Mouse (Mus musculus): ENCODE data around the gene Pdk1. TPM values are rescaled to one million over a fixed set of nuclear protein-coding genes. Genes with fewer than 3 reads are reported as not detected.

Gene Pdk1
- polyA plus RNA-seq, 1 experiment from 2014 or later: 14.4 TPM

DNA sequence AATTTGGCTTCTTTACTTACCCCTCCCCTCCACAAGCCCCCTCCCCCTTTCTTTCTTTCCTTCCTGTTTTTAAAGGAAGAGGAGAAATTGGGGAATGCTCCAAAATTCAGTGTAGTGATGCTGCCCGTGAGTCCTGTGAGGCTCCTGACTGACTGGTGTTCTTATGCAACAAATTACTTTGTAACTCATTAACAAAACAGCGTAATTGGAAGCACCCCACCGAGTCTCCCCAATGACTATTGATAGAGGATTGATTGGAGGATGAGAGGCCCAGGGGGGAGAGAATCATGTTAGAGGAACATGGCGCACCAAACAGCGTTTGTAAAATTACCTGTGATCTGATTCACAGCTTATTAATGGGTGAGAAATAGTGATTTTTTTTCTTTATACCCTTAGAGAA is 17.9 kb upstream of the Pdk1 start:
- Histone ChIP-seq H3K9ac (replicated peaks) (no peak overlapping the region), H3K36me3 (0 out of 2 replicates have a peak, but pooled peaks cover 2% of the 10 kb centered on the region), H3K9me3 (no peaks in the 10 kb centered on the region), H3K27me3 (no peaks in the 10 kb centered on the region), H3K4me2 (replicated peaks) (no peak overlapping the region), H3K27ac (no peak overlapping the region), H3K4me3 (replicated peaks) (no peak overlapping the region), H3K4me1 (replicated peaks) (no peaks in the 10 kb centered on the region)
- no peak for ATAC-seq
- WGBS: 70% methylated on average over 5 of the region's 5 CpGs

DNA sequence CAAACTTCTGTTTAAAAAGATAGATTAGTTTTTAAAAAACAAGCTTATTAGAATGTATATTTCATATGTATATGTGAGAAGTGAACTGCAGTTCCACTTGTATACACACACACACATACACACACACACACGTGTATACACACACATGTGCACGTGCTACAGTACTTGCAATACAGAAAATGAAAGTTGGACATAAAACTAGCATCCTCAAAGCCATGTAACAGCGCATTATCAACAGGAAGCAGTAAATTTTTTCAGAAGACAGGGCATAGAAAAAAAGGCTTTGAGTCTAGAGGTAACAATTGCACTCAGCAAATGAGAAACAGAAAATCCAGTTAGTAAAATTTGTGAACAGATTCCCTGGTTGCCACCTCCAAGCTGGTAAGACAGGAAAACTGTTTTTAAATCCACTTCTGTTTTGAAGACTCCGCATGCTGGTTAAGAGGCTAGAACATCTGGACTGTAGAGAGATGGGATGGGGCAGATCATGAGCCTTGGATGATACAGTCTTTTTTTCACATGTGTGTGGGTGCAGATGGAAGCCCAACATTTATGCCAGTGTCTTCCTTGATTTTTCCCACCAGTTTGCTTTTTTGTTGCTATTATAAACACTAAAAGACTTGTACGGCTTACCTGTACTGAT is 9.4 kb upstream of the Pdk1 start:
- no peak overlapping the region for H3K27ac ChIP-seq
- no peaks in the 10 kb centered on the region for H3K27me3 ChIP-seq
- H3K9me3 ChIP-seq: no peaks in the 10 kb centered on the region
- 90% methylated on average over 5 of the region's 5 CpGs for WGBS
- ATAC-seq: no peak
- H3K9ac ChIP-seq (replicated peaks): no peak overlapping the region
- no peaks in the 10 kb centered on the region for H3K4me1 ChIP-seq (replicated peaks)
- no peaks in the 10 kb centered on the region for H3K36me3 ChIP-seq
- H3K4me2 ChIP-seq (replicated peaks): no peak overlapping the region
- no peak overlapping the region for H3K4me3 ChIP-seq (replicated peaks)

DNA sequence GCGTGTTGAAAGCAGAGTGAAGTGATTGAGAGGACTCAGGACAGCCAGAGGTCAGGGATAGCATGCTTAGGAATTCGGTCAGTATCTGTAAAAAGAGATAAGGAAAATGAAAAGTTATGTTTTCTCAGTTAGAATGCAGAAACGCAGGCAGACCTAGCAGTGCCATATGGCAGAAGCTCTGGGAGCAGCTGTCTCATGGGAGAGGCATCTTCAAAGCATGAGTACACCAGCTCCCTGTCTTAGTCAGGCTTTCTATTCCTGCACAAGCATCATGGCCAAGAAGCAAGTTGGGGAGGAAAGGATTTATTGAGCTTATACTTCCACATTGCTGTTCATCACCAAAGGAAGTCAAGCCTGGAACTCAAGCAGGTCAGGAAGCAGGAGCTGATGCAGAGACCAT is 8.0 kb upstream of the Pdk1 start:
- WGBS: 83% methylated on average over 3 of the region's 3 CpGs
- no peak overlapping the region for H3K4me2 ChIP-seq (replicated peaks)
- no peak overlapping the region for H3K27ac ChIP-seq
- H3K27me3 ChIP-seq: no peaks in the 10 kb centered on the region
- H3K9ac ChIP-seq (replicated peaks): no peak overlapping the region
- ATAC-seq: no peak
- H3K9me3 ChIP-seq: no peaks in the 10 kb centered on the region
- no peaks in the 10 kb centered on the region for H3K4me1 ChIP-seq (replicated peaks)
- H3K4me3 ChIP-seq (replicated peaks): no peak overlapping the region
- no peaks in the 10 kb centered on the region for H3K36me3 ChIP-seq

DNA sequence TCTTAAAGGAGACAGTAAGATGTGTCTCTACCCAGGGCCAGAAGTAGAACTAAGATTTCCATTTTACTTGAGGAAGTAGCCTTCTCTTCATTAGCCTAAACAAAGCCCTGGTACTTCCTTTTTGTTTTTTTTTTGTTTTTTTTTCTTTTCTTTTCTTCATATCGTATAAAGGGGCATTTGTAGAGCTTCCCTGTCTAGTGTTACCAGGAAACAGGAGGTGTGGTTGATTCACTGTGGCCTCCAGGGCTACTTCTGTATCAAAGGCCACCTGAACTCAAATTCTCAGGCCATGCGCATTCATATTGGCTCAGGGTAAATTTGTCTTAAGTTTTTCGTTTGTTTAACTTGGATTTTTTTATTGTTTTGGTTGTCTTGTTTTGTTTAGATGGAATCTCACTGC is 7.1 kb upstream of the Pdk1 start:
- H3K9me3 ChIP-seq: no peaks in the 10 kb centered on the region
- H3K27ac ChIP-seq: no peak overlapping the region
- no peaks in the 10 kb centered on the region for H3K4me1 ChIP-seq (replicated peaks)
- H3K4me2 ChIP-seq (replicated peaks): no peak overlapping the region
- no peaks in the 10 kb centered on the region for H3K27me3 ChIP-seq
- no peak overlapping the region for H3K4me3 ChIP-seq (replicated peaks)
- no peak for ATAC-seq
- H3K9ac ChIP-seq (replicated peaks): no peak overlapping the region
- 84% methylated on average over 3 of the region's 3 CpGs for WGBS
- H3K36me3 ChIP-seq: no peaks in the 10 kb centered on the region

DNA sequence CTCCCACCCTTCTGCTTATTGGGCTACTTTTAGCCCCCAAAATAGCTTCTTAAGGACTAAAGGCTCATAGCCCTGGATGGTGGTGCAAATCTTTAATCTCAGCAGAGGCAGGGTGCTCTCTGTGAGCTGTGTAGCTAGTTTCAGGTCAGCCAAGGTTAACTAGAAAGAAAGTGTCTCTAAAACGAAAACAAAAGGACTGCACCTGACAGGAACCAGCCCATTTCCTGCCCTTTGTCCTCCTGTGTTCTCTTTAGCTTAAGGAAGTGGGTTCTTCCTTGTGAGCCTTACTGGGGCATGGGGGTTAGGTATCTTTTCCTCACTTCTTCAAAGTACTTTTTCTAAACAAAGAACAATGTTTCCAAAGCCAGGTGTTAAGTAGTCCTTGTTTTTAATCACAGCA is 6.5 kb upstream of the Pdk1 start:
- Histone ChIP-seq H3K4me3 (replicated peaks) (no peak overlapping the region), H3K27ac (no peak overlapping the region), H3K36me3 (no peaks in the 10 kb centered on the region), H3K9me3 (no peaks in the 10 kb centered on the region), H3K27me3 (no peaks in the 10 kb centered on the region), H3K4me2 (replicated peaks) (no peak overlapping the region), H3K4me1 (replicated peaks) (no peaks in the 10 kb centered on the region), H3K9ac (replicated peaks) (no peak overlapping the region)
- 71% methylated on average over 1 of the region's 1 CpGs for WGBS
- no peak for ATAC-seq

DNA sequence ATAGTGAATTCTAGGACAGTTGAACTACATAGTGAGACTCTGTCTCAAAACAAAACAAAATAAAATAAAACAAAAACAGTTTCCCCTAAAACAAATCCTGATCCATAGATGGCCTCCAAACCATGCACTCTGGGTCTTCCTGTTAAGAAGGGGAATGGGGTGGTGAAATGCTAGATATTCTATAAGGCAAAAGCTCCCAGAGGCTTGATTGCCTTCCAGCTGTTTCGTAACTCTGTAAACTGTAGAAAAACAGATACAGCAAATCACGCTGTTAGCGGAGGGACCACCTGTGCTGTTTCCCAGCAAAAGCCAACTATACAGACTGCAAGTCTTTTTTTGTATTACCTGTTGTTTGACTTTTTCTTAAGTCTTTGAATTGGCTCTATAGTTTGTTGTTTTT is 6.0 kb upstream of the Pdk1 start:
- Histone ChIP-seq H3K4me3 (replicated peaks) (no peak overlapping the region), H3K27me3 (no peaks in the 10 kb centered on the region), H3K9ac (replicated peaks) (no peak overlapping the region), H3K9me3 (no peaks in the 10 kb centered on the region), H3K27ac (no peak overlapping the region), H3K4me2 (replicated peaks) (no peak overlapping the region), H3K4me1 (replicated peaks) (no peaks in the 10 kb centered on the region), H3K36me3 (no peaks in the 10 kb centered on the region)
- 86% methylated on average over 3 of the region's 3 CpGs for WGBS
- ATAC-seq: no peak

DNA sequence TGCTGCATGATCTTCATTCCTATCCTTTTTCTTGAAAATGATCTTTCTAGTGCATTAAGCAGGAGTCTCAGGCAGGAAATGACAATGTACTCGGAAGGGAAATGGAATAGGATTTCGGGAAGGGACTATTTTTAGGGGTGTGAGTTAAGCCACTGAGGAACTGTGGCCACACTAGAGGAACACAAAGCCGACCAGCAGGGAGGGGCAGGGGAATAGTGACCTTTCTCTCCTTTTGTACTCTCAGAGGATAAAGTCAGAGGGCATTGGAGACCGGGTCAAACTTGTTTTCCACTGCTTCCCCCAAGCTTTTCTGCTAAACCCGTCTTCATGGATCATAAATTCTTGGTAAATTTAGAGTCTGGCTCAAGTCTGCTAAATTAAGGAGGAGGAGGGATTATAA is 5.5 kb upstream of the Pdk1 start:
- Histone ChIP-seq H3K36me3 (no peaks in the 10 kb centered on the region), H3K9ac (replicated peaks) (no peak overlapping the region), H3K27me3 (no peaks in the 10 kb centered on the region), H3K4me1 (replicated peaks) (no peaks in the 10 kb centered on the region), H3K4me3 (replicated peaks) (no peak overlapping the region), H3K9me3 (no peaks in the 10 kb centered on the region), H3K4me2 (replicated peaks) (no peak overlapping the region), H3K27ac (no peak overlapping the region)
- 5% methylated on average over 5 of the region's 5 CpGs for WGBS
- no peak for ATAC-seq

DNA sequence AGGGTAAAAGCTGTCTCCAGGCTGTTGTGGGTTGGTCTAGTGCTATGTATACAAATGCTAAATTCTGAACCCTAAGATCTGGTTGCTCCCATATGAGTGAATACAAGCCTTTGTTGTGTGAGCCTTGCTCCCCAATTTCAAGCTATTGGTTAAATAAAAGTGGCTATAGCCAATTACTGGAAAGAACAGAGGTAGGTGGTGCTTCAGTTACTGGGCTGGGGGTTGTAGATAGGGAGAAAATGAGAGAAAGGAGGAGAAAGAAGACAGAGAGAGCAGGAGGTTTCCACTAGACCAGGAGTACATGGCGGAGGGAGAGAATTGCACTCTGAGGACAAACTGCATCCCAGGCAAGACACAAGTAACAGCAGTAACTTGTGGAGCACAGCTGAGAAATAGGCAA is 4.8 kb upstream of the Pdk1 start:
- H3K36me3 ChIP-seq: no peaks in the 10 kb centered on the region
- H3K4me3 ChIP-seq (replicated peaks): no peak overlapping the region
- H3K27ac ChIP-seq: no peak overlapping the region
- no peaks in the 10 kb centered on the region for H3K4me1 ChIP-seq (replicated peaks)
- WGBS: 95% methylated on average over 1 of the region's 1 CpGs
- H3K4me2 ChIP-seq (replicated peaks): no peak overlapping the region
- no peak overlapping the region for H3K9ac ChIP-seq (replicated peaks)
- H3K9me3 ChIP-seq: no peaks in the 10 kb centered on the region
- no peaks in the 10 kb centered on the region for H3K27me3 ChIP-seq
- ATAC-seq: no peak

DNA sequence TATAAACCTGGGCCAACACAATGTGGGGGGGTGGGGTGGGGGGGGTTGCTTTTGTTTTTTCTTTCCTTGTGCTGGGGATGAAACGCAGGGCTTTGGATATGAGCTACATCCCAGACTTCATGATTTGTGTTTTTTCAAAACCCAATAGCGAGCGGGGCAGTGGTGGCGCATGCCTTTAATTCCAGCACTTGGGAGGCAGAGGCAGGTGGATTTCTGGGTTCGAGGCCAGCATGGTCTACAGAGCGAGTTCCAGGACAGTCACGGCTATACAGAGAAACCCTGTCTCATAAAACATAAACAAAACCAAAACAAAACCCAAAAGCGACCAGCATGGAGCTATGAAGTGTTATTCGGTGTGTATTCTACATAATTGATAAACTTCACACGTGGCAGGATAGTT is 883 bp upstream of the Pdk1 start:
- ATAC-seq: no peak
- H3K9ac ChIP-seq (replicated peaks): no peak overlapping the region
- H3K9me3 ChIP-seq: no peaks in the 10 kb centered on the region
- WGBS: 91% methylated on average over 10 of the region's 10 CpGs
- H3K4me1 ChIP-seq (replicated peaks): peaks cover 8% of the 10 kb centered on the region; the same call in 1 of the 2 replicates
- H3K4me3 ChIP-seq (replicated peaks): no peak overlapping the region
- peak overlapping the region; percentile 76; the same call in 1 of the 2 replicates for H3K4me2 ChIP-seq (replicated peaks)
- no peak overlapping the region for H3K27ac ChIP-seq
- no peaks in the 10 kb centered on the region for H3K36me3 ChIP-seq
- H3K27me3 ChIP-seq: peaks cover 15% of the 10 kb centered on the region

DNA sequence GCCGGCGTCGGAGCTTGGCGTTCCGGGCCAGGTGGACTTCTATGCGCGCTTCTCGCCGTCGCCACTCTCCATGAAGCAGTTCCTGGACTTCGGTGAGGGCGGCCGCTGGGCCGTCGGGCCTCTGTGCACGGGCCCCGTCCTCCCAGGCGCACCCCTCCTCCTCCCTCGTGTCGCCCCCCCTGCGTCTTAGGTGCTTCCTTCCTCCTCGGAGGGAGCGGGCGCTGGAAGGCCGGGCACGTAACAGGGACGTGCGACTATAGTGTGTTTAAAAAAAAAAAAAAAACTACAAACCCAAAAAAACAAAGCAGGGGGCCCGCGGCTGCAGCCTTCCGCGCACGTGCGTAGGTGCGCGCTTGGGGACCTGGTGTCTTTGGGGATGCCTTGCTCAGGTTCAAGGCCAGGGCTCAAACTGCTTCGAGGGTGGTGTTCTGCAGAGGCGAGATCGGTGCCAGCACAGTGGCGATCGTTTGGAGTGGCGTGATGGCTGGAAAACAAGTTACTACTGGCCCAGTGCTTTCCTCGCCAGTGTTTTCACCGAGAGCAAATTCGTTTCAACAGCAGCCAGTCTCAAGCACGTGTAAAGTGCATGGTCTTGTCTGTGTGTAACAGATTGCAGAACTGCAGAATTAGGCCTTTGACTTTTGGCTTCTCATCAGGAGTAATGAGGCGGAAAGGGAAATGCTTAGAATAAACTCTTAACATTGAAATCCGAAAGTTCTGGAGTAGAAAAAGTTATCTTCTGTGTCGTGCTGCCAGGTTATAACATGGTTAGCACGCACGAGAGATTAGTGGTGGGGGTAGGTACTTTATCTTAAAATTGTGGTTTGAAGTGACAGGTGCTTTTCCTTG is 674 bp downstream of the Pdk1 start:
- H3K36me3 ChIP-seq: no peaks in the 10 kb centered on the region
- H3K4me1 ChIP-seq (replicated peaks): peaks cover 8% of the 10 kb centered on the region; the same call in 1 of the 2 replicates
- ATAC-seq: peak; percentile 10; the same call in 1 of the 2 replicates
- peak overlapping the region; percentile 79 for H3K9ac ChIP-seq (replicated peaks)
- H3K9me3 ChIP-seq: no peaks in the 10 kb centered on the region
- peaks cover 15% of the 10 kb centered on the region for H3K27me3 ChIP-seq
- H3K4me2 ChIP-seq (replicated peaks): peak overlapping the region; percentile 76
- H3K27ac ChIP-seq: peak overlapping the region; percentile 74
- H3K4me3 ChIP-seq (replicated peaks): peak overlapping the region; percentile 59
- WGBS: 4% methylated on average over 48 of the region's 51 CpGs

DNA sequence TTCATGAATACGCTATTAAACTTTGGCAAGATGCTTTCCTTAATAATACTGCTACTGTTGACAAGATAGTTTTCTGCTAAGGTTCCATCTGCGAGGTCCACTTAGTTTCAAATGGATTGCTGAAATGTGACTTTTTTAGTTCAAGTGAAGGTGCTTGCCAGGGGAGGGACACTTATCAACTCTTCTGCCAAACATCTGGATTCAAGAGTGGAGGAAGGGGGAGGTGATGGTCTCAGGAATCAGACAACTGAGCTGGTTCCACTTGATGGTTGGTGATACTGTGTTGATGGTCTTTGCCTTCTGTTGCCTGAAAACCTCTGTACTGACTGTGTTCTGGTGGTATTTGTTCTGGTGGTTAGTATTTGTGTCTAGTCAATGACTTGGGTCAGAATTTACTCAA is 1.4 kb downstream of the Pdk1 start:
- no peak for ATAC-seq
- no peaks in the 10 kb centered on the region for H3K36me3 ChIP-seq
- H3K27ac ChIP-seq: no peak overlapping the region
- H3K9me3 ChIP-seq: no peaks in the 10 kb centered on the region
- no peak overlapping the region for H3K4me3 ChIP-seq (replicated peaks)
- WGBS: 77% methylated on average over 2 of the region's 2 CpGs
- no peak overlapping the region for H3K9ac ChIP-seq (replicated peaks)
- H3K4me2 ChIP-seq (replicated peaks): peak overlapping the region; percentile 76; the same call in 1 of the 2 replicates
- H3K27me3 ChIP-seq: peaks cover 15% of the 10 kb centered on the region
- H3K4me1 ChIP-seq (replicated peaks): peaks cover 8% of the 10 kb centered on the region; the same call in 1 of the 2 replicates

DNA sequence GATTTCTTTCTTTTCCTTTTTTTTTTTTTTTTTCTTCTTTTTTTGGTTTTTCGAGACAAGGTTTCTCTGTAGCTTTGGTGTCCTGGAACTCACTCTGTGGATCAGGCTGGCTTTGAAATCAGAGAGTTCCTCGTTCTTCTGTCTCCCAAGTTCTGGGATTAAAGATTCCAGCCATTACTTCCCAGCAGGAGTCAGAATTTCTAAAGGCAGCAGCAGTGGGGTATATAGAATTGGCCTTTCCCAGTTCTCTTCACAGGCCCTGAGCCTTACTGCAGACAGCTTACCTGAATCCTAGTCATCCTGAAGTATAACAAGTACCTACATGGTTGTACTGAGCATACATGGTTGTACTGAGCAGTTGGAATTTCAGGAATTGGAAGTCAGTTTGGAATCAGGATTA is 1.8 kb downstream of the Pdk1 start:
- no peak for ATAC-seq
- H3K36me3 ChIP-seq: no peaks in the 10 kb centered on the region
- H3K4me1 ChIP-seq (replicated peaks): peaks cover 8% of the 10 kb centered on the region; the same call in 1 of the 2 replicates
- no peaks in the 10 kb centered on the region for H3K9me3 ChIP-seq
- H3K4me2 ChIP-seq (replicated peaks): no peak overlapping the region
- no peak overlapping the region for H3K27ac ChIP-seq
- H3K4me3 ChIP-seq (replicated peaks): no peak overlapping the region
- H3K9ac ChIP-seq (replicated peaks): no peak overlapping the region
- H3K27me3 ChIP-seq: peaks cover 15% of the 10 kb centered on the region
- 35% methylated on average over 2 of the region's 2 CpGs for WGBS
